Mouse (Mus musculus) heart, embryonic 12.5 days (tissue): ENCODE measurements around the gene Rad51ap2. TPM values are rescaled to one million over a fixed set of nuclear protein-coding genes. Genes with fewer than 3 reads are reported as not detected.

ENCODE experiments used
- ATAC-seq: fragments of 200-750 bp; cut with Nextera tagmentation; 2 replicates; pipeline ENCODE4 v1.8.0; 2017; ENCODE audit warnings: moderate TSS enrichment, moderate library complexity; ENCODE audit not compliant: insufficient number of reproducible peaks, low FRiP score
- H3K27ac ChIP-seq: fragments of 300-500 bp; sonication (generic); 2 replicates; pipeline ENCODE4 v1.5.1; 2016; ENCODE audit warnings: mild to moderate bottlenecking, moderate library complexity; ENCODE audit not compliant: poor library complexity, severe bottlenecking
- H3K27me3 ChIP-seq: fragments of 300-500 bp; sonication (generic); replicated peaks from 2 replicates; pipeline ENCODE4 v1.6.1; 2016; ENCODE audit warnings: mild to moderate bottlenecking, moderate library complexity
- H3K36me3 ChIP-seq: fragments of 300-500 bp; sonication (generic); 2 replicates; pipeline ENCODE4 v1.6.1; 2016; ENCODE audit warnings: mild to moderate bottlenecking, moderate library complexity
- H3K4me1 ChIP-seq: fragments of 300-500 bp; sonication (generic); replicated peaks from 2 replicates; pipeline ENCODE4 v1.6.1; 2016; ENCODE audit warnings: mild to moderate bottlenecking
- H3K4me2 ChIP-seq: fragments of 300-500 bp; sonication (generic); 2 replicates; pipeline ENCODE4 v1.6.1; 2016; ENCODE audit warnings: mild to moderate bottlenecking, moderate library complexity
- H3K4me3 ChIP-seq: fragments of 300-500 bp; sonication (generic); 2 replicates; pipeline ENCODE4 v1.5.1; 2016; ENCODE audit warnings: mild to moderate bottlenecking
- H3K9ac ChIP-seq: fragments of 300-500 bp; sonication (generic); 2 replicates; pipeline ENCODE4 v1.6.1; 2016; ENCODE audit warnings: mild to moderate bottlenecking, moderate library complexity
- H3K9me3 ChIP-seq: fragments of 300-500 bp; sonication (generic); replicated peaks from 2 replicates; pipeline ENCODE4 v1.6.1; 2016; ENCODE audit warnings: mild to moderate bottlenecking, moderate library complexity
- WGBS: fragments of 180-500 bp; shearing (Covaris S2); methylation state at CpG from one replicate; pipeline ENCODE4 v1.1.7; 2016; 5-methylcytosine and 5-hydroxymethylcytosine counted together
- polyA plus RNA-seq: library from polyadenylated mRNA; unstranded; fragments of >200 nt; fragmentation: Nextera tagmentation; extraction: Ambion mirVana; gene quantifications from 2 replicates; pipeline ENCODE4 v1.2.1, GENCODE M21; 2016

Gene Rad51ap2
- polyA plus RNA-seq, 1 experiment from 2014 or later: 0.32 TPM

GRCm38 (mm10) chr12:11437266-11437906 is 18.5 kb upstream of the Rad51ap2 start:
- WGBS: 13% methylated on average over 17 of the region's 17 CpGs
- no peak overlapping the region for H3K27ac ChIP-seq
- H3K27me3 ChIP-seq: peaks cover 34% of the 10 kb centered on the region
- no peak overlapping the region for H3K9ac ChIP-seq
- H3K9me3 ChIP-seq: no peaks in the 10 kb centered on the region
- ATAC-seq: peak; percentile 51
- H3K36me3 ChIP-seq: no peaks in the 10 kb centered on the region
- peak overlapping the region; percentile 52 for H3K4me3 ChIP-seq
- H3K4me1 ChIP-seq: peaks cover 6% of the 10 kb centered on the region; the same call in 1 of the 2 replicates
- H3K4me2 ChIP-seq: peak overlapping the region; percentile 85

- Histone ChIP-seq H3K9ac (no peak overlapping the region), H3K27me3 (peaks cover 34% of the 10 kb centered on the region), H3K36me3 (no peaks in the 10 kb centered on the region), H3K4me1 (peaks cover 6% of the 10 kb centered on the region; the same call in 1 of the 2 replicates), H3K27ac (no peak overlapping the region), H3K4me2 (peak overlapping the region; percentile 85), H3K4me3 (peak overlapping the region; percentile 52), H3K9me3 (peaks cover 2% of the 10 kb centered on the region)
- WGBS: 23% methylated on average over 23 of the region's 23 CpGs
- ATAC-seq: peak; percentile 42; the same call in 1 of the 2 replicates
Observed at GRCm38 (mm10) chr12:11437907-11438447, 17.9 kb upstream of the Rad51ap2 start.

- H3K27ac ChIP-seq: no peak overlapping the region
- WGBS: 72% methylated on average over 5 of the region's 5 CpGs
- ATAC-seq: no peak
Observed at GRCm38 (mm10) chr12:11454146-11454545, 1.7 kb upstream of the Rad51ap2 start.

GRCm38 (mm10) chr12:11456213-11456612 is 334 bp downstream of the Rad51ap2 start:
- 3% methylated on average over 11 of the region's 11 CpGs for WGBS
- peak overlapping the region; percentile 74 for H3K9ac ChIP-seq
- no peaks in the 10 kb centered on the region for H3K27me3 ChIP-seq

More at GRCm38 (mm10) chr12:11454146-11454545, 1.7 kb upstream of the Rad51ap2 start:
- H3K4me1 ChIP-seq: no peaks in the 10 kb centered on the region; the same call in 1 of the 2 replicates
- H3K4me2 ChIP-seq: no peak overlapping the region
- H3K36me3 ChIP-seq: no peaks in the 10 kb centered on the region
- H3K9ac ChIP-seq: no peak overlapping the region
- H3K4me3 ChIP-seq: no peak overlapping the region
- no peaks in the 10 kb centered on the region for H3K9me3 ChIP-seq
- no peaks in the 10 kb centered on the region for H3K27me3 ChIP-seq

GRCm38 (mm10) chr12:11456632-11457031 is 753 bp downstream of the Rad51ap2 start:
- no peaks in the 10 kb centered on the region for H3K36me3 ChIP-seq
- H3K9me3 ChIP-seq: no peaks in the 10 kb centered on the region
- WGBS: 75% methylated on average over 4 of the region's 4 CpGs
- no peak for ATAC-seq
- H3K4me2 ChIP-seq: peak overlapping the region; percentile 99; the same call in 1 of the 2 replicates
- H3K9ac ChIP-seq: no peak overlapping the region
- no peaks in the 10 kb centered on the region for H3K27me3 ChIP-seq
- no peak overlapping the region for H3K27ac ChIP-seq
- H3K4me1 ChIP-seq: no peaks in the 10 kb centered on the region; the same call in 1 of the 2 replicates
- peak overlapping the region; percentile 68; the same call in 1 of the 2 replicates for H3K4me3 ChIP-seq

More at GRCm38 (mm10) chr12:11456213-11456612, 334 bp downstream of the Rad51ap2 start:
- H3K4me2 ChIP-seq: peak overlapping the region; percentile 99
- no peak overlapping the region for H3K27ac ChIP-seq
- peak overlapping the region; percentile 68 for H3K4me3 ChIP-seq
- H3K9me3 ChIP-seq: no peaks in the 10 kb centered on the region
- no peak; the same call in 1 of the 2 replicates for ATAC-seq
- no peaks in the 10 kb centered on the region; the same call in 1 of the 2 replicates for H3K4me1 ChIP-seq
- H3K36me3 ChIP-seq: no peaks in the 10 kb centered on the region

Other genes starting within 250 kb of the Rad51ap2 start
- not detected in 2 replicates for gene Msgn1, start 247.1 kb upstream of the Rad51ap2 start, polyA plus RNA-seq
- 7.4 and 8.3 TPM in 2 replicates for gene Gen1, start 190.3 kb upstream of the Rad51ap2 start, polyA plus RNA-seq
- 124 and 125 TPM in 2 replicates for gene Smc6, start 190.2 kb upstream of the Rad51ap2 start, polyA plus RNA-seq
- gene Vsnl1, start 19.5 kb upstream of the Rad51ap2 start, polyA plus RNA-seq: 9.9 and 12.0 TPM in 2 replicates